Mouse (Mus musculus) hindbrain, embryonic 12.5 days (tissue): ENCODE measurements around the gene A4galt. TPM values are rescaled to one million over a fixed set of nuclear protein-coding genes. Genes with fewer than 3 reads are reported as not detected.

Experiments
- ATAC-seq: fragments of 200-750 bp; cut with Nextera tagmentation; 2 replicates; pipeline ENCODE4 v1.8.0; 2017; ENCODE audit warnings: moderate TSS enrichment; ENCODE audit not compliant: low FRiP score
- H3K27ac ChIP-seq: fragments of 300-500 bp; sonication (generic); 2 replicates; pipeline ENCODE4 v1.5.1; 2016; ENCODE audit warnings: mild to moderate bottlenecking
- H3K27me3 ChIP-seq: fragments of 300-500 bp; sonication (generic); 2 replicates; pipeline ENCODE4 v1.6.1; 2016; ENCODE audit warnings: mild to moderate bottlenecking
- H3K36me3 ChIP-seq: fragments of 300-500 bp; sonication (generic); 2 replicates; pipeline ENCODE4 v1.6.1; 2016; ENCODE audit warnings: mild to moderate bottlenecking
- H3K4me1 ChIP-seq: fragments of 300-500 bp; sonication (generic); 2 replicates; pipeline ENCODE4 v1.6.1; 2016
- H3K4me2 ChIP-seq: fragments of 300-500 bp; sonication (generic); replicated peaks from 2 replicates; pipeline ENCODE4 v1.6.1; 2016; ENCODE audit warnings: mild to moderate bottlenecking
- H3K4me3 ChIP-seq: fragments of 300-500 bp; sonication (generic); 2 replicates; pipeline ENCODE4 v1.5.1; 2016; ENCODE audit warnings: mild to moderate bottlenecking
- H3K9ac ChIP-seq: fragments of 300-500 bp; sonication (generic); 2 replicates; pipeline ENCODE4 v1.6.1; 2016; ENCODE audit warnings: mild to moderate bottlenecking, moderate library complexity
- H3K9me3 ChIP-seq: fragments of 300-500 bp; sonication (generic); replicated peaks from 2 replicates; pipeline ENCODE4 v1.6.1; 2016; ENCODE audit warnings: mild to moderate bottlenecking
- WGBS: fragments of 180-500 bp; shearing (Covaris S2); methylation state at CpG from one replicate; pipeline ENCODE4 v1.1.7; 2016; 5-methylcytosine and 5-hydroxymethylcytosine counted together
- polyA plus RNA-seq: library from polyadenylated mRNA; unstranded; fragments of >200 nt; fragmentation: Nextera tagmentation; extraction: Ambion mirVana; gene quantifications from 2 replicates; pipeline ENCODE4 v1.2.1, GENCODE M21; 2016

A4galt gene
- polyA plus RNA-seq, 1 experiment from 2014 or later = 2.0 TPM

GRCm38 (mm10) chr15:83215322-83216216 is 36.0 kb downstream of the A4galt start:
- ATAC-seq = peak; percentile 88
- no peaks in the 10 kb centered on the region for H3K9me3 ChIP-seq
- no peaks in the 10 kb centered on the region for H3K27me3 ChIP-seq
- no peak overlapping the region for H3K9ac ChIP-seq
- H3K36me3 ChIP-seq = no peaks in the 10 kb centered on the region
- H3K4me3 ChIP-seq = no peak overlapping the region
- peak overlapping the region; percentile 82 for H3K27ac ChIP-seq
- H3K4me1 ChIP-seq = peaks cover 17% of the 10 kb centered on the region
- no peak overlapping the region for H3K4me2 ChIP-seq
- WGBS = 31% methylated on average over 5 of the region's 5 CpGs

- 22% methylated on average over 11 of the region's 11 CpGs for WGBS
- no peak for ATAC-seq
- Histone ChIP-seq H3K36me3 (no peaks in the 10 kb centered on the region), H3K4me3 (0 out of 2 replicates have a peak overlapping the region, but pooled peaks have one; percentile 6), H3K4me1 (peaks cover 8% of the 10 kb centered on the region; the same call in 1 of the 2 replicates), H3K27ac (no peak overlapping the region), H3K4me2 (peak overlapping the region; percentile 48), H3K27me3 (peaks cover 13% of the 10 kb centered on the region; the same call in 1 of the 2 replicates), H3K9ac (no peak overlapping the region), H3K9me3 (no peaks in the 10 kb centered on the region)
These were observed 41.3 kb downstream of the A4galt start for GRCm38 (mm10) chr15:83210229-83210628.

GRCm38 (mm10) chr15:83209719-83210118 is 41.9 kb downstream of the A4galt start:
- no peaks in the 10 kb centered on the region for H3K9me3 ChIP-seq
- H3K27ac ChIP-seq = no peak overlapping the region
- peak overlapping the region; percentile 48 for H3K4me2 ChIP-seq
- peak overlapping the region; percentile 6; the same call in 1 of the 2 replicates for H3K4me3 ChIP-seq
- H3K4me1 ChIP-seq = peaks cover 8% of the 10 kb centered on the region; the same call in 1 of the 2 replicates
- 14% methylated on average over 10 of the region's 10 CpGs for WGBS
- peaks cover 13% of the 10 kb centered on the region; the same call in 1 of the 2 replicates for H3K27me3 ChIP-seq
- H3K9ac ChIP-seq = no peak overlapping the region
- H3K36me3 ChIP-seq = no peaks in the 10 kb centered on the region
- ATAC-seq = no peak

GRCm38 (mm10) chr15:83209092-83209695 is 42.4 kb downstream of the A4galt start:
- no peak for ATAC-seq
- Histone ChIP-seq H3K27me3 (peaks cover 13% of the 10 kb centered on the region; the same call in 1 of the 2 replicates), H3K4me2 (peak overlapping the region; percentile 48), H3K4me3 (peak overlapping the region; percentile 6; the same call in 1 of the 2 replicates), H3K9ac (no peak overlapping the region), H3K9me3 (no peaks in the 10 kb centered on the region), H3K4me1 (peaks cover 9% of the 10 kb centered on the region; the same call in 1 of the 2 replicates), H3K36me3 (no peaks in the 10 kb centered on the region), H3K27ac (no peak overlapping the region)
- WGBS = 43% methylated on average over 4 of the region's 4 CpGs

GRCm38 (mm10) chr15:83204731-83205451 is 46.7 kb downstream of the A4galt start:
- 0 out of 2 replicates have a peak, but pooled peaks have one; percentile 8 for ATAC-seq
- Histone ChIP-seq H3K27me3 (peaks cover 13% of the 10 kb centered on the region; the same call in 1 of the 2 replicates), H3K9me3 (no peaks in the 10 kb centered on the region), H3K36me3 (no peaks in the 10 kb centered on the region), H3K4me1 (peaks cover 7% of the 10 kb centered on the region; the same call in 1 of the 2 replicates), H3K4me3 (no peak overlapping the region), H3K27ac (no peak overlapping the region), H3K9ac (no peak overlapping the region), H3K4me2 (peak overlapping the region; percentile 34)
- WGBS = 28% methylated on average over 10 of the region's 10 CpGs

- no peak overlapping the region for H3K27ac ChIP-seq
- ATAC-seq = no peak
- peaks cover 3% of the 10 kb centered on the region; the same call in 1 of the 2 replicates for H3K4me1 ChIP-seq
- no peaks in the 10 kb centered on the region for H3K9me3 ChIP-seq
- H3K4me2 ChIP-seq = no peak overlapping the region
- no peaks in the 10 kb centered on the region for H3K36me3 ChIP-seq
- H3K27me3 ChIP-seq = no peaks in the 10 kb centered on the region
- H3K9ac ChIP-seq = no peak overlapping the region
- H3K4me3 ChIP-seq = no peak overlapping the region
- 60% methylated on average over 4 of the region's 4 CpGs for WGBS
These were observed 49.2 kb downstream of the A4galt start for GRCm38 (mm10) chr15:83202412-83202811.

GRCm38 (mm10) chr15:83193413-83193812 is 58.2 kb downstream of the A4galt start:
- H3K36me3 ChIP-seq = no peaks in the 10 kb centered on the region
- WGBS = 94% methylated on average over 4 of the region's 4 CpGs

GRCm38 (mm10) chr15:83182351-83182750 is 69.2 kb downstream of the A4galt start:
- WGBS = 69% methylated on average over 5 of the region's 5 CpGs
- H3K4me1 ChIP-seq = no peaks in the 10 kb centered on the region
- no peak overlapping the region for H3K9ac ChIP-seq
- H3K4me2 ChIP-seq = no peak overlapping the region
- H3K4me3 ChIP-seq = no peak overlapping the region
- no peak overlapping the region for H3K27ac ChIP-seq
- no peaks in the 10 kb centered on the region for H3K36me3 ChIP-seq
- ATAC-seq = no peak
- no peaks in the 10 kb centered on the region for H3K9me3 ChIP-seq
- H3K27me3 ChIP-seq = no peaks in the 10 kb centered on the region

More at GRCm38 (mm10) chr15:83193413-83193812, 58.2 kb downstream of the A4galt start:
- no peaks in the 10 kb centered on the region for H3K4me1 ChIP-seq
- H3K27me3 ChIP-seq = no peaks in the 10 kb centered on the region
- no peak for ATAC-seq
- no peak overlapping the region for H3K27ac ChIP-seq
- H3K4me3 ChIP-seq = no peak overlapping the region
- H3K9ac ChIP-seq = no peak overlapping the region
- H3K4me2 ChIP-seq = no peak overlapping the region
- no peaks in the 10 kb centered on the region for H3K9me3 ChIP-seq

- WGBS = 52% methylated on average over 4 of the region's 4 CpGs
- Histone ChIP-seq H3K4me2 (no peak overlapping the region), H3K9me3 (no peaks in the 10 kb centered on the region), H3K27me3 (no peaks in the 10 kb centered on the region), H3K36me3 (no peaks in the 10 kb centered on the region), H3K4me3 (no peak overlapping the region), H3K4me1 (no peaks in the 10 kb centered on the region), H3K27ac (no peak overlapping the region), H3K9ac (no peak overlapping the region)
- no peak for ATAC-seq
These were observed 69.7 kb downstream of the A4galt start for GRCm38 (mm10) chr15:83181800-83182330.

GRCm38 (mm10) chr15:83180004-83180403 is 71.6 kb downstream of the A4galt start:
- Histone ChIP-seq H3K9ac (no peak overlapping the region), H3K9me3 (no peaks in the 10 kb centered on the region), H3K27ac (no peak overlapping the region), H3K27me3 (no peaks in the 10 kb centered on the region), H3K36me3 (no peaks in the 10 kb centered on the region), H3K4me1 (no peaks in the 10 kb centered on the region), H3K4me2 (no peak overlapping the region), H3K4me3 (no peak overlapping the region)
- WGBS = 89% methylated on average over 6 of the region's 6 CpGs
- ATAC-seq = no peak
